Mouse (Mus musculus) duodenum, adult 2 months (tissue): Measurements from ENCODE around the gene Ceacam13. TPM values are rescaled to one million over a fixed set of nuclear protein-coding genes. Genes with fewer than 3 reads are reported as not detected.

Experiments
- polyA plus RNA-seq: library from polyadenylated mRNA; depleted of rRNA; stranded (reverse); fragments of >200 nt; gene quantifications from 2 replicates; pipeline ENCODE4 v1.2.3, GENCODE M21; 2012; ENCODE audit warnings: low replicate concordance; rRNA removed

The Ceacam13 gene
- polyA plus RNA-seq = not detected in 2 replicates

DNA sequence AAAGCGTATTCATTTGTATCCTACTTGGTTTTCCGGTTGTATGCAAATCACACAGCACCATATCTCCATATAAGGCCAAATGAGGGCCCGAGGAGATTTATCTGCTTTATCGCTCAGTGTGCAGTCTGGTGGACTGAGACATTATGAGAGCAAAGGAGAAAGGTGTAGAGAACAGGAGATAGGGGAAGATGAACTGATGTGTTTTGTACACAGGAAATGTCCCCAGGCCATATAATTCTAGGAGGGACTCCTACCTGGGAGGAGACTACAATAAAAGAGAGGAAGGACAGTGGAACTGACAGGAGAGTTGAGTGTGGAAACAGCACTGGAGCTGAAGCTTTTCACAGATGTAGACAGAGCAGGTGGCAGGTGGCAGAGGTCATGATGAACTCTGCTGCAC lies at the start of gene Ceacam13:
TSS of gene Ceacam13 (plus strand) at position 301 of the 400 bp plus-strand sequence.

DNA sequence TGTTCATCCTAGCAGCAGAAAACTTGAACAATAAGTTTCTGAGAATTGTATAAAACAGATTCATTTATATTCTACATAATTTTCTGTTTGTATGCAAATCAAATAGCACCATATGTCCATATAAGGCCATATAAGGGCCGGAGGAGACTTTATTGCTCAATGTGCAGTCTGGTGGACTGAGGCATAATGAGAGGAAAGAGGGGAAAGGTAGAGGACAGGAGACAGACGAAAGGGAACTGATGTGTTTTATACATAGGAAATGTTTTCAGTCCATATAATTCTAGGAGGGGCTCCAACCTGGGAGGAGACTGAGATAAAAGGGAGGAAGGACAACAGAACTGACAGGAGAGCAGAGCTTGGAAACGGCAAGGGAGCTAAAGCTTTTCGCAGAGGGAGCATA lies 37.9 kb upstream of the Ceacam13 start, which contains the start of gene Ceacam11:
TSS of gene Ceacam11 (plus strand) at position 301 of the 400 bp plus-strand sequence.

DNA sequence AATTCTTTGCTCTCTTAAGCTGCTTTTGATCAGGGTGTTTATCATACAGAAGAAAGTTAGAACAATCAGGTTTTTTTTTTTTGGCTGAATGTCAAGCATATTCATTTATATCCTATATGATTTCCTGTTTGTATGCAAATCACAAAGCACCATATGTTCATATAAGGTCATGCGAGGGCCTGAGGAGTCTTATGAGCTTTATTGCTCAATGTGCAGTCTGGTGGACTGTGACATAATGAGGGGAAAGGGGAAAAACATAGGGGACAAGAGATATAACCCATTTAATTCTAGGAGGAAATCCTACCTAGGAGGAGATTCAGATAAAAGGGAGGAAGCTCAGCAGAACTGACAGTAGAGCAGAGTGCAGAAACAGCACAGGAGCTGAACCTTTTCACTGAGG lies 55.9 kb downstream of the Ceacam13 start, which contains the start of gene Ceacam12:
TSS of gene Ceacam12 (plus strand) at position 301 of the 400 bp plus-strand sequence.

Other genes starting within 250 kb of the Ceacam13 start
- gene Ceacam14, start 197.3 kb upstream of the Ceacam13 start, polyA plus RNA-seq = not detected in 2 replicates
- gene Gm5155, start 138.1 kb upstream of the Ceacam13 start, polyA plus RNA-seq = not detected in 2 replicates
- gene Ceacam11, start 37.8 kb upstream of the Ceacam13 start, polyA plus RNA-seq = not detected in 2 replicates
- gene Ceacam12, start 56.0 kb downstream of the Ceacam13 start, polyA plus RNA-seq = not detected in 2 replicates
- not detected in 2 replicates for gene Igfl3, start 166.6 kb downstream of the Ceacam13 start, polyA plus RNA-seq
- not detected in 2 replicates for gene Mill1, start 235.5 kb downstream of the Ceacam13 start, polyA plus RNA-seq